Mouse (Mus musculus): ENCODE data around the gene Olfr1443.
"Not testable (repeated sequence)": the region's sequence is repeated elsewhere in the genome, so short reads cannot be mapped to it uniquely, and the experiment has no call there.

- TF ChIP-seq CTCF (IDR thresholded peaks at IDR 0.05; ENCODE audit: borderline replicate concordance, insufficient read depth, low read length); POLR2A (IDR thresholded peaks at IDR 0.05; ENCODE audit: low read depth, low read length): not testable (repeated sequence)
Observed at GRCm38 (mm10) chr19:12668601-12669000, 9.3 kb upstream of the Olfr1443 start.
